Mouse (Mus musculus) thymus, postnatal 10 days (tissue): ENCODE data around the gene Thbd.

Source experiments
- DNase-seq, 2 experiments: peaks; one replicate each; pipeline ENCODE4 v3.0.0; 2021; ENCODE audit warnings: low spot score in 2 of 2

The Thbd gene

GRCm38 (mm10) chr2:148421706-148422105, 13.7 kb upstream of the Thbd start:
- DNase-seq = no peak

- DNase-seq = no peak
Observed at GRCm38 (mm10) chr2:148421112-148421511, 13.1 kb upstream of the Thbd start.

GRCm38 (mm10) chr2:148419776-148420175, 11.8 kb upstream of the Thbd start:
- no peak for DNase-seq

- no peak for DNase-seq
Observed at GRCm38 (mm10) chr2:148419151-148419550, 11.2 kb upstream of the Thbd start.

GRCm38 (mm10) chr2:148409821-148410220, 1.8 kb upstream of the Thbd start:
- DNase-seq = no peak

- peak; percentile 59 to 74 for DNase-seq
Observed at GRCm38 (mm10) chr2:148409141-148409540, 1.2 kb upstream of the Thbd start.

GRCm38 (mm10) chr2:148408761-148409120, 753 bp upstream of the Thbd start:
- DNase-seq = no peak

GRCm38 (mm10) chr2:148406971-148407869, 768 bp downstream of the Thbd start:
- DNase-seq = peak in 1 of 2 experiments; percentile 20

GRCm38 (mm10) chr2:148406160-148406970, 1.6 kb downstream of the Thbd start:
- peak; percentile 49 to 56 for DNase-seq

- no peak for DNase-seq
Observed at GRCm38 (mm10) chr2:148404906-148405305, 3.1 kb downstream of the Thbd start.

- DNase-seq = no peak
Observed at GRCm38 (mm10) chr2:148402227-148402626, 5.8 kb downstream of the Thbd start.

- no peak for DNase-seq
Observed at GRCm38 (mm10) chr2:148398901-148399685, 8.9 kb downstream of the Thbd start.

GRCm38 (mm10) chr2:148397784-148398100, 10.2 kb downstream of the Thbd start:
- no peak for DNase-seq

GRCm38 (mm10) chr2:148397015-148397783, 10.8 kb downstream of the Thbd start:
- DNase-seq = no peak

- no peak for DNase-seq
Observed at GRCm38 (mm10) chr2:148396209-148396608, 11.8 kb downstream of the Thbd start.

GRCm38 (mm10) chr2:148395131-148396051, 12.6 kb downstream of the Thbd start, which contains the start of gene Sstr4:
Gene Sstr4 (plus strand): TSS chr2:148395344.
- peak in 1 of 2 experiments; percentile 22 for DNase-seq

GRCm38 (mm10) chr2:148393846-148394245, 14.1 kb downstream of the Thbd start:
- DNase-seq = no peak

GRCm38 (mm10) chr2:148393149-148393548, 14.8 kb downstream of the Thbd start:
- no peak for DNase-seq

- DNase-seq = no peak
Observed at GRCm38 (mm10) chr2:148387652-148388581, 20.1 kb downstream of the Thbd start.
